Mouse (Mus musculus) kidney, embryonic 14.5 days (tissue): ENCODE measurements at regions not wholly inside any gene's neighbourhood (a gene's known extent, or its start where the extent isn't known, plus 50 kb on each side); places are given as distances from the start of the nearest gene placed in this dataset.

Experiments
- ATAC-seq: fragments of 200-750 bp; cut with Nextera tagmentation; 2 replicates; pipeline ENCODE4 v1.8.0; 2017; ENCODE audit warnings: moderate number of reproducible peaks, mild to moderate bottlenecking, moderate TSS enrichment, moderate library complexity; ENCODE audit not compliant: low FRiP score, low TSS enrichment
- H3K27ac ChIP-seq: fragments of 300-500 bp; sonication (generic); 2 replicates; pipeline ENCODE4 v1.5.1; 2014; ENCODE audit warnings: low read depth, mild to moderate bottlenecking, low read length, moderate library complexity, mixed read lengths
- H3K27me3 ChIP-seq: fragments of 300-500 bp; sonication (generic); 2 replicates; pipeline ENCODE4 v1.6.1; 2014; ENCODE audit warnings: mild to moderate bottlenecking, low read length; ENCODE audit not compliant: control insufficient read depth, insufficient read depth
- H3K36me3 ChIP-seq: fragments of 300-500 bp; sonication (generic); 2 replicates; pipeline ENCODE4 v1.6.1; 2014; ENCODE audit warnings: low read length, mixed read lengths; ENCODE audit not compliant: control insufficient read depth, insufficient read depth
- H3K4me1 ChIP-seq: fragments of 300-500 bp; sonication (generic); 2 replicates; pipeline ENCODE4 v1.6.1; 2014; ENCODE audit warnings: low read length, mixed read lengths; ENCODE audit not compliant: control insufficient read depth, insufficient read depth
- H3K4me2 ChIP-seq: fragments of 300-500 bp; sonication (generic); replicated peaks from 2 replicates; pipeline ENCODE4 v1.6.1; 2014; ENCODE audit warnings: low read depth, mild to moderate bottlenecking, low read length
- H3K4me3 ChIP-seq: fragments of 300-500 bp; sonication (generic); 2 replicates; pipeline ENCODE4 v1.5.1; 2014; ENCODE audit warnings: mild to moderate bottlenecking, low read length
- H3K9ac ChIP-seq: fragments of 300-500 bp; sonication (generic); 2 replicates; pipeline ENCODE4 v1.6.1; 2014; ENCODE audit warnings: low read depth, mild to moderate bottlenecking, low read length, moderate library complexity
- H3K9me3 ChIP-seq: fragments of 300-500 bp; sonication (generic); 2 replicates; pipeline ENCODE4 v1.6.1; 2016; ENCODE audit warnings: low read length; ENCODE audit not compliant: control insufficient read depth
- WGBS: fragments of 180-500 bp; shearing (Covaris S2); extraction: QIAGEN DNeasy Blood & Tissue Kit; methylation state at CpG from one replicate; pipeline ENCODE4 v1.1.7; 2014; 5-methylcytosine and 5-hydroxymethylcytosine counted together

DNA sequence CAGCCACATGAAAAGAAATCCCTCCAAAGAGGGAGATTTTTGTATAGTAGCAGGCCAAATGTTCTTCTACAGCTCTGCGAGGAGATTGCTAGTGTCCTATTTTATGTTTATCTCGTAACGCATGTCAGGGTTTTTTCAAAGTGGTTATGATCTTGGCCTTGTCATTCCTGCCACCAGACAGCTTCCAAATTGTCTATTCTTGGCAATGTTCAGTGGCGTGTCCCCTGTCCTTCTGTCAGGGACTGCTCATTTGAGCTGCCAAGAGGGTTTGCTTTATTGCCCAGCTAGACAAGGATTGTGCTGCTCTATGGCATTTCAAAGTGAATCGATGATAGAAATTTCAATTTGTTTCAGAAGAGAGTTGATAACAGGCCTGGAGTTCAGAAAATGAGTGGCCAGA lies 67.3 kb upstream of the Eif4g2 start:
- ATAC-seq, result no peak
- H3K27ac ChIP-seq, result no peak overlapping the region
- no peaks in the 10 kb centered on the region for H3K36me3 ChIP-seq
- no peaks in the 10 kb centered on the region for H3K27me3 ChIP-seq
- no peak overlapping the region for H3K4me3 ChIP-seq
- H3K4me1 ChIP-seq, result no peaks in the 10 kb centered on the region
- no peak overlapping the region for H3K9ac ChIP-seq
- H3K9me3 ChIP-seq, result no peaks in the 10 kb centered on the region
- WGBS, result 87% methylated on average over 5 of the region's 5 CpGs
- H3K4me2 ChIP-seq, result no peak overlapping the region

DNA sequence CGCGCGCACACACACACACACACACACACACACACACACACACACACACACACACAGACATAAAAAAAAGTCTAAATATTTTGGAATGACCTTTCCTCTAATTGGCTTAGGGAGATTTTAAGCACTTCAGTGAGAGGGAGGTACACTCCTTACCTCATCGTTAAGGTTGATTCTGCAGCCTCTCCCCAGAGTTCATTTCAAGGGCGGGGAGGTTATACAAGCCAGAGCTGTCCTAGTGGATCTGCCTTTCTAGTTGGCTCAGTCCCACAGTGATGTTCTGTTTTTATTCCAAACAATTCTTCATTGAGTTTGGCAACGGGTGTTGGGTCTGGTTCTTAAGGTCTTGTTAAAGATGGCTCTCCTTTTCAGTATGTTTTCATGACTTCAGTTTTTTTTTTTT lies 64.8 kb upstream of the Eif4g2 start:
- H3K9ac ChIP-seq, result no peak overlapping the region
- no peaks in the 10 kb centered on the region for H3K36me3 ChIP-seq
- ATAC-seq, result no peak
- no peaks in the 10 kb centered on the region for H3K4me1 ChIP-seq
- H3K9me3 ChIP-seq, result no peaks in the 10 kb centered on the region
- no peak overlapping the region for H3K4me2 ChIP-seq
- no peak overlapping the region for H3K4me3 ChIP-seq
- H3K27ac ChIP-seq, result no peak overlapping the region
- H3K27me3 ChIP-seq, result no peaks in the 10 kb centered on the region
- WGBS, result 79% methylated on average over 6 of the region's 6 CpGs

DNA sequence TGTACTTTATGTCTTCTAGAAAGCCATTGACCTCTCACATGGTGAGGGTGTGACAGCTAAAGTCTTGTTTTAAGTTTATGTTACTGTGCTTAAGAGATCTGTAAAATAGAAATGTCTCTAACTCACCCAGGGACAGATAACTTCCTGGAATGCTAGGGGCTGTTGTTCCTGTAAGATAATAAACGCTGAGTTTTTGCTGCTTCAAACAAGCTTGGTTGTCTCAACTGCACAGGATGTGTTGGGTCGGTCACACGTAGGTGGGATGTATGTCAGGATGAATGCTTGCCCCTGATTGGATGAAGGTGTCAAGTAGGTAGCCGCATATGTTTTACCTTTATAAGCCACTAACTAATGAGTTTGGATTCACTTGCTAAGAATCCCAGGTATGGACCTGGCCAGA lies 63.8 kb upstream of the Eif4g2 start:
- Histone ChIP-seq H3K36me3 (no peaks in the 10 kb centered on the region), H3K9me3 (no peaks in the 10 kb centered on the region), H3K9ac (no peak overlapping the region), H3K4me1 (no peaks in the 10 kb centered on the region), H3K4me3 (no peak overlapping the region), H3K27ac (no peak overlapping the region), H3K27me3 (no peaks in the 10 kb centered on the region), H3K4me2 (no peak overlapping the region)
- ATAC-seq, result no peak
- WGBS, result 79% methylated on average over 4 of the region's 4 CpGs

DNA sequence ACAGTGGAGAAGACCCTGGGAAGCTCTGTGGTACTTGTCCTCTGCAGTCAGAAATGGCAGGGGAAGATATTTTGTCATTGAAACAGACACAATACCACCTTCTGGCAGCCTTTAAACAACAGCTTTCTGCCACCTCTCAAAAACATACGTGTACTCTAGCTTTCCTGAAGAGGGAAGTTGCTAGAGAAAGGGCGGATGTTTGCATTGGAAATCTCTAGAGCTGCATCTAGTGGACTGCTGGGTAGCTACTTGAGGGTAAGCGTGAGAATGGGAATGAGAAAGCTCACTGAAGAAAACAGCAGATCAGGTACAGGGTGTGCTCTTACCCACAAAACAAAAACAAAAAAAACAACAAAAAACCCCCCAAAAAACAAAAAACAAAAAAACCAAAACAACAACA lies 61.4 kb upstream of the Eif4g2 start:
- H3K4me2 ChIP-seq, result no peak overlapping the region
- no peaks in the 10 kb centered on the region for H3K4me1 ChIP-seq
- H3K9me3 ChIP-seq, result no peaks in the 10 kb centered on the region
- H3K36me3 ChIP-seq, result no peaks in the 10 kb centered on the region
- H3K4me3 ChIP-seq, result no peak overlapping the region
- 79% methylated on average over 3 of the region's 3 CpGs for WGBS
- no peak overlapping the region for H3K9ac ChIP-seq
- no peaks in the 10 kb centered on the region for H3K27me3 ChIP-seq
- no peak for ATAC-seq
- no peak overlapping the region for H3K27ac ChIP-seq

DNA sequence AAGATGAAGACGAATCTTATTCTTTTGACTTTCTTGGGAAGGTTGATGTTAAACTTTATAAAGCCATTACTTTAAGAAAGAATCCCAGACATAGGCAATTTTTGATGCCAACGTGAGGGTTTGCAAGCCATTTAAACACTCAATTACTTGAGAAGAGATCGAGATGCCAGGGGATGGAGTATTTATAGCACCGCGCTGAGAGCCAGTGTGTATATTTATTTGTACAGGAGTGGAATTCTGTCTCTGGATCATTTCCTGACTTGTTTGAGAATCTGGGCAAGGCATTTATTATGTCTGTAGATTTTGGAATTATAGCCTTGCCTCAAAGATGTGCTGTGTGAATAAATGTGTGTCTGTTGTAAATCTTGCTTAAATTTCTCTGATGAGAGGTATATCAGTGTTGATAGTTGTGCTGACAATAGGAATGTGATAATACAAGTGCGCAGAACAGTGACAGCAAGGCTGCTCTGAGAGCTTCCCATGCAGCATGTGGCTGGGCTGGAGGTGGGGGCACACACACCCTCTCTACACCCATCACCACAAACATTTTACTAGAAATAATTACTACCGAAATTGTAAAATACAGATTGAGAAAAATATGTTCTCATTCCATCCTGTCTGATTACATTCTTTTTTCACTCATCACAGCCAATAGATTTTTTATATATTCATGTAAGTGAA lies 58.6 kb upstream of the Eif4g2 start:
- Histone ChIP-seq H3K4me3 (no peak overlapping the region), H3K27ac (no peak overlapping the region), H3K4me1 (no peaks in the 10 kb centered on the region), H3K9me3 (no peaks in the 10 kb centered on the region), H3K27me3 (no peaks in the 10 kb centered on the region), H3K4me2 (no peak overlapping the region), H3K36me3 (no peaks in the 10 kb centered on the region), H3K9ac (no peak overlapping the region)
- WGBS, result 70% methylated on average over 7 of the region's 7 CpGs
- ATAC-seq, result no peak

DNA sequence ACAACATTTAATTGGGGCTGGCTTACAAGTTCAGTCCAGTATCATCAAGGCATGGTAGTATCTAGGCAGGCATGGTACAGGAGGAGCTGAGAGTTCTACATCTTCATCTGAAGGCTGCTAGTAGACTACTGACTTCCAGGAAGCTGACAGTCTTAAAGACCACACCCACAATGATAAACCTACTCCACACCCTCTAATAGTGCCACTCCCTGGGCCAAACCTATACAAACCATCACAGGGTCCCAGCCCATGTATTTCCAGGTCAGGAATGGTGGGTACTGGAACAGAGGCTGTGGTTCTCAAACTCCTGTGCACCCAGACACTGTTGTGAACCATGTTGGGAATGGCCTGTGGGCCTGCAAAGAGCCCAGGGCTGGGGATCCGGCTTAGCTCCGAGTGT lies 55.2 kb upstream of the Eif4g2 start:
- H3K27ac ChIP-seq, result no peak overlapping the region
- no peak overlapping the region for H3K4me3 ChIP-seq
- 95% methylated on average over 2 of the region's 2 CpGs for WGBS
- no peak for ATAC-seq
- H3K4me1 ChIP-seq, result no peaks in the 10 kb centered on the region
- H3K36me3 ChIP-seq, result no peaks in the 10 kb centered on the region
- H3K9ac ChIP-seq, result no peak overlapping the region
- no peaks in the 10 kb centered on the region for H3K27me3 ChIP-seq
- H3K4me2 ChIP-seq, result no peak overlapping the region
- no peaks in the 10 kb centered on the region for H3K9me3 ChIP-seq

DNA sequence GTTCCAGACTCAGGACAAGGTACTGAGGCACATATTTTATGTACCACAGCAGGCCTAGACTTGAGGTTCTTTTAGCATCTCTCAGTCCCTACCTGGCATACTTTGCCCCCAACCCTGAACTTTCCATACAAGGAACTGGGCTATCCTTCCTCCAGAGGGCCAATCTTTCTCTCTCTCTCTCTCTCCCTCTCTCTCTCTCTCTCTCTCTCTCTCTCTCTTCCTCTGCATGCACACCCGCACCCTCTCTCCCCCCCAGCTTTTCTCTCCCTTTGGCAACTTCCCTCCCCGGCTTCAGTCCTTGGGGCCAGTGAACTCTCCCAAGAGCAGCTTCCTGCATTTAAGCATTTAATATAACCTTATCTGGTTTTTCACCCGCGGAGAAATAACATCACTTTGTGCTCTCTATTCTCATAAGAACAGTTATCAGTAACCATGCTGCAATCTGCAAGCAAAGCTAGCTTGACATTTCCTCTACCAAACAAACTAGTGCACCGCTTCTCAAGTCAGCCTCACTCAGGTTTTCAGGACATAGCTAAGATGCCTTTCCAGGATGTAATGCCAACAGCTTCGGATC lies 53.3 kb upstream of the Eif4g2 start:
- no peak overlapping the region for H3K27ac ChIP-seq
- WGBS, result 71% methylated on average over 6 of the region's 6 CpGs
- no peak overlapping the region for H3K9ac ChIP-seq
- no peaks in the 10 kb centered on the region for H3K27me3 ChIP-seq
- H3K4me3 ChIP-seq, result no peak overlapping the region
- H3K4me1 ChIP-seq, result no peaks in the 10 kb centered on the region
- ATAC-seq, result no peak
- no peaks in the 10 kb centered on the region for H3K9me3 ChIP-seq
- H3K36me3 ChIP-seq, result no peaks in the 10 kb centered on the region
- H3K4me2 ChIP-seq, result no peak overlapping the region

DNA sequence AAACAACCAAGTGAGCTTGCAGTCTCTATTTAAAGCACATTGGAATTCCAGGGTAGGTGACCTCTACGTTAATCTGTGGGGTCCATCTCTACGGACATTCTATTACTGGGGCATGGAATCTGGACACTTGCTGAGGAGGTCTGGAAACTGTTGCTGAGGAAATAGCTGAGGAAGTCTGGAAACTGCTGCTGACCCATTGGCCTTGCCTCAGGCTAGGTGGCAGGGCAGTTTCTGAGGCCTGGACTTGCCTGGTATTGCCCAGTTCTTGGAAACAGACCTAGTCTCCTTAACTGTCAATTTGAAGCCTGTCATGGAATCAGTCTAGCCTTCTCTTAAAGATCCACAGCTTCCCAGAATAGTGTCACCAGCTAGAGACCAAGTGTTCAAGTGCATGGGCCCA lies 51.7 kb upstream of the Eif4g2 start:
- Histone ChIP-seq H3K36me3 (no peaks in the 10 kb centered on the region), H3K4me1 (no peaks in the 10 kb centered on the region), H3K27me3 (no peaks in the 10 kb centered on the region), H3K9ac (no peak overlapping the region), H3K4me2 (no peak overlapping the region), H3K4me3 (no peak overlapping the region), H3K9me3 (no peaks in the 10 kb centered on the region), H3K27ac (no peak overlapping the region)
- ATAC-seq, result no peak
- 78% methylated on average over 2 of the region's 2 CpGs for WGBS
